Mouse (Mus musculus): Measurements from ENCODE around the gene Gm21761. TPM values are rescaled to one million over a fixed set of nuclear protein-coding genes. Genes with fewer than 3 reads are reported as not detected.
"Not testable (repeated sequence)": the region's sequence is repeated elsewhere in the genome, so short reads cannot be mapped to it uniquely, and the experiment has no call there.

Gm21761 gene
- not detected for total RNA-seq (2021)
- long read RNA-seq, experiment 1: 0 reads
- long read RNA-seq, experiment 2: 0 reads

- DNase-seq; intact Hi-C loops (cut with DNase I; ENCODE audit: low total_unique reads): not testable (repeated sequence)
Measured at GRCm38 (mm10) chr13:119929172-119929571, at the start of gene Gm21761. Gene Gm21761, minus strand, starts transcription at chr13:119929272.

GRCm38 (mm10) chr13:119969163-119969562, 40.1 kb upstream of the Gm21761 start:
- intact Hi-C loops (cut with DNase I; ENCODE audit: low total_unique reads); DNase-seq: not testable (repeated sequence)

GRCm38 (mm10) chr13:119968193-119968592, 39.1 kb upstream of the Gm21761 start:
- intact Hi-C loops (cut with DNase I; ENCODE audit: low total_unique reads); DNase-seq: not testable (repeated sequence)

- intact Hi-C loops (cut with DNase I; ENCODE audit: low total_unique reads): not testable (repeated sequence)
- DNase-seq: peak; percentile 7
Measured at GRCm38 (mm10) chr13:119965968-119966367, 36.9 kb upstream of the Gm21761 start.

GRCm38 (mm10) chr13:119965302-119965952, 36.4 kb upstream of the Gm21761 start:
- DNase-seq; intact Hi-C loops (cut with DNase I; ENCODE audit: low total_unique reads): not testable (repeated sequence)

GRCm38 (mm10) chr13:119962856-119963255, 33.8 kb upstream of the Gm21761 start:
- intact Hi-C loops (cut with DNase I; ENCODE audit: low total_unique reads); DNase-seq: not testable (repeated sequence)

- DNase-seq; intact Hi-C loops (cut with DNase I; ENCODE audit: low total_unique reads): not testable (repeated sequence)
Measured at GRCm38 (mm10) chr13:119955567-119955966, 26.5 kb upstream of the Gm21761 start.

- intact Hi-C loops (cut with DNase I; ENCODE audit: low total_unique reads); DNase-seq: not testable (repeated sequence)
Measured at GRCm38 (mm10) chr13:119955089-119955488, 26.0 kb upstream of the Gm21761 start.

- DNase-seq; intact Hi-C loops (cut with DNase I; ENCODE audit: low total_unique reads): not testable (repeated sequence)
Measured at GRCm38 (mm10) chr13:119950706-119951105, 21.6 kb upstream of the Gm21761 start, which contains the start of gene B020031M17Rik. Gene B020031M17Rik, minus strand, starts transcription at chr13:119950806.

GRCm38 (mm10) chr13:119924597-119925340, 4.3 kb downstream of the Gm21761 start:
- intact Hi-C loops (cut with DNase I; ENCODE audit: low total_unique reads); DNase-seq: not testable (repeated sequence)

- DNase-seq: not testable (repeated sequence)
Measured at GRCm38 (mm10) chr13:119916966-119917722, 11.9 kb downstream of the Gm21761 start.

GRCm38 (mm10) chr13:119916449-119916848, 12.6 kb downstream of the Gm21761 start:
- intact Hi-C loops (cut with DNase I; ENCODE audit: low total_unique reads): not testable (repeated sequence)

More at GRCm38 (mm10) chr13:119916966-119917722, 11.9 kb downstream of the Gm21761 start:
- intact Hi-C loops (cut with DNase I; ENCODE audit: low total_unique reads): not testable (repeated sequence)

GRCm38 (mm10) chr13:119898549-119898948, 30.5 kb downstream of the Gm21761 start:
- DNase-seq; intact Hi-C loops (cut with DNase I; ENCODE audit: low total_unique reads): not testable (repeated sequence)

More at GRCm38 (mm10) chr13:119916449-119916848, 12.6 kb downstream of the Gm21761 start:
- DNase-seq: not testable (repeated sequence)

GRCm38 (mm10) chr13:119894685-119895084, 34.4 kb downstream of the Gm21761 start, which contains the start of gene Tcstv1:
Gene Tcstv1, minus strand, starts transcription at chr13:119894785.
- not testable (repeated sequence) for DNase-seq

GRCm38 (mm10) chr13:119886896-119887295, 42.2 kb downstream of the Gm21761 start:
- DNase-seq; intact Hi-C loops (cut with DNase I; ENCODE audit: low total_unique reads): not testable (repeated sequence)

More at GRCm38 (mm10) chr13:119894685-119895084, 34.4 kb downstream of the Gm21761 start, which contains the start of gene Tcstv1:
- intact Hi-C loops (cut with DNase I; ENCODE audit: low total_unique reads): not testable (repeated sequence)

- DNase-seq: not testable (repeated sequence)
Measured at GRCm38 (mm10) chr13:119864395-119864999, 64.6 kb downstream of the Gm21761 start.

GRCm38 (mm10) chr13:119862399-119862798, 66.7 kb downstream of the Gm21761 start:
- DNase-seq; intact Hi-C loops (cut with DNase I; ENCODE audit: low total_unique reads): not testable (repeated sequence)

More at GRCm38 (mm10) chr13:119864395-119864999, 64.6 kb downstream of the Gm21761 start:
- intact Hi-C loops (cut with DNase I; ENCODE audit: low total_unique reads): not testable (repeated sequence)
